Mouse (Mus musculus): Measurements from ENCODE around the gene Slc4a4.

The Slc4a4 gene

GRCm38 (mm10) chr5:88917221-88917620 lies 30.6 kb downstream of the Slc4a4 start:
- in situ Hi-C loops (cut with MboI): no loop called here

- in situ Hi-C loops (cut with MboI): no loop called here
Observed at GRCm38 (mm10) chr5:88917630-88918029, 31.0 kb downstream of the Slc4a4 start.

GRCm38 (mm10) chr5:88918538-88918937 lies 31.9 kb downstream of the Slc4a4 start:
- in situ Hi-C loops (cut with MboI): no loop called here

GRCm38 (mm10) chr5:88925576-88925975 lies 39.0 kb downstream of the Slc4a4 start:
- in situ Hi-C loops (cut with MboI): no loop called here

GRCm38 (mm10) chr5:88928201-88928916 lies 41.7 kb downstream of the Slc4a4 start:
- in situ Hi-C loops (cut with MboI): no loop called here

GRCm38 (mm10) chr5:88929392-88930094 lies 42.9 kb downstream of the Slc4a4 start:
- in situ Hi-C loops (cut with MboI): no loop called here

- in situ Hi-C loops (cut with MboI): no loop called here
Observed at GRCm38 (mm10) chr5:88930129-88930528, 43.5 kb downstream of the Slc4a4 start.

- in situ Hi-C loops (cut with MboI): no loop called here
Observed at GRCm38 (mm10) chr5:88930611-88931010, 44.0 kb downstream of the Slc4a4 start.

GRCm38 (mm10) chr5:88931176-88931575 lies 44.6 kb downstream of the Slc4a4 start:
- in situ Hi-C loops (cut with MboI): no loop called here

GRCm38 (mm10) chr5:88933454-88933853 lies 46.8 kb downstream of the Slc4a4 start:
- in situ Hi-C loops (cut with MboI): no loop called here

- in situ Hi-C loops (cut with MboI): no loop called here
Observed at GRCm38 (mm10) chr5:88933946-88934345, 47.3 kb downstream of the Slc4a4 start.

GRCm38 (mm10) chr5:88938208-88938607 lies 51.6 kb downstream of the Slc4a4 start:
- in situ Hi-C loops (cut with MboI): no loop called here

- in situ Hi-C loops (cut with MboI): no loop called here
Observed at GRCm38 (mm10) chr5:88939151-88939550, 52.5 kb downstream of the Slc4a4 start.

- in situ Hi-C loops (cut with MboI): no loop called here
Observed at GRCm38 (mm10) chr5:88939782-88940181, 53.2 kb downstream of the Slc4a4 start.

- in situ Hi-C loops (cut with MboI): no loop called here
Observed at GRCm38 (mm10) chr5:88941905-88942304, 55.3 kb downstream of the Slc4a4 start.

- in situ Hi-C loops (cut with MboI): no loop called here
Observed at GRCm38 (mm10) chr5:88945661-88946339, 59.2 kb downstream of the Slc4a4 start.

GRCm38 (mm10) chr5:88950337-88950736 lies 63.7 kb downstream of the Slc4a4 start:
- in situ Hi-C loops (cut with MboI): no loop called here

- in situ Hi-C loops (cut with MboI): no loop called here
Observed at GRCm38 (mm10) chr5:88952757-88953577, 66.3 kb downstream of the Slc4a4 start.

- in situ Hi-C loops (cut with MboI): no loop called here
Observed at GRCm38 (mm10) chr5:88957735-88958134, 71.1 kb downstream of the Slc4a4 start.

GRCm38 (mm10) chr5:88958966-88959365 lies 72.3 kb downstream of the Slc4a4 start:
- in situ Hi-C loops (cut with MboI): no loop called here

- in situ Hi-C loops (cut with MboI): no loop called here
Observed at GRCm38 (mm10) chr5:88959412-88959811, 72.8 kb downstream of the Slc4a4 start.
